Comparison of ENCODE assay signal across 20 mouse cellular contexts in genomic region chr3:96428941-96429818, GRCm38 (mm10). TPM values are rescaled to one million over a fixed set of nuclear protein-coding genes. Genes with fewer than 3 reads are reported as not detected.
DNase-seq lines count a peak whose midpoint lies in the region; ATAC-seq and TF ChIP-seq lines count a peak whose summit lies in the region.
"Had no signal": no experiment of that assay in that cellular context is flagged by ENCODE, and none has a peak within 500 bp of the region (broad histone marks: within the 10 kb centered on the region; RNA-seq: fewer than 3 reads in every experiment).

No protein-coding gene starts in this region.

- no peak overlapping the region for H3K4me2 ChIP-seq in stomach, embryonic 14.5 days (replicated peaks; ENCODE audit: low read depth, low read length)
- no peak overlapping the region for H3K4me2 ChIP-seq in stomach, postnatal 0 days (replicated peaks; ENCODE audit: low read depth)
- H3K4me2 ChIP-seq in liver, embryonic 16.5 days (ENCODE audit: low read depth, low read length): peak overlapping the region; percentile 59
- H3K4me2 ChIP-seq: neural tube, embryonic 13.5 days had no signal

- no peaks in the 10 kb centered on the region; the same call in 1 of the 2 replicates for H3K4me1 ChIP-seq in stomach, embryonic 14.5 days (ENCODE audit: control insufficient read depth, insufficient read depth, low read length)
- H3K4me1 ChIP-seq in stomach, postnatal 0 days (replicated peaks; ENCODE audit: control insufficient read depth, insufficient read depth): no peaks in the 10 kb centered on the region
- H3K4me1 ChIP-seq in erythroblast, embryonic 14.5 days (ENCODE audit: control insufficient read depth): peaks cover 71% of the 10 kb centered on the region
- peaks cover 41% of the 10 kb centered on the region for H3K4me1 ChIP-seq in liver, embryonic 16.5 days (ENCODE audit: control insufficient read depth, low read depth, low read length)
- no peaks in the 10 kb centered on the region for H3K4me1 ChIP-seq in cerebellum, adult 2 months (ENCODE audit: control insufficient read depth, insufficient read depth, low read length)
- H3K4me1 ChIP-seq: neural tube, embryonic 13.5 days had no signal

- no peak for DNase-seq in stomach, postnatal 0 days (ENCODE audit: low spot score)
- DNase-seq in thymus, postnatal 36 days: no peak
- no peak for DNase-seq in cerebellum, adult 2 months
- DNase-seq in adrenal gland, adult (ENCODE audit: inconsistent age in 2 of 2, low spot score in 1 of 2): no peak
- DNase-seq: cerebellum, adult 11-12 months; heart, adult 18-20 months; heart, postnatal 14 days; thymus, adult 2 months had no signal

- no peaks in the 10 kb centered on the region for H3K9me3 ChIP-seq in stomach, embryonic 14.5 days (ENCODE audit: control insufficient read depth, low read depth, low read length)
- H3K9me3 ChIP-seq in stomach, postnatal 0 days (ENCODE audit: control insufficient read depth, low read length): no peaks in the 10 kb centered on the region
- H3K9me3 ChIP-seq in erythroblast, embryonic 14.5 days (ENCODE audit: control insufficient read depth, low read length): no peaks in the 10 kb centered on the region; the same call in 1 of the 2 replicates
- H3K9me3 ChIP-seq in liver, embryonic 16.5 days (replicated peaks; ENCODE audit: control insufficient read depth, low read length): no peaks in the 10 kb centered on the region
- H3K9me3 ChIP-seq: neural tube, embryonic 13.5 days had no signal

- H3K27me3 ChIP-seq in stomach, embryonic 14.5 days (ENCODE audit: control insufficient read depth, insufficient read depth, low read length): no peaks in the 10 kb centered on the region
- H3K27me3 ChIP-seq in stomach, postnatal 0 days (ENCODE audit: control insufficient read depth, insufficient read depth, low read length): no peaks in the 10 kb centered on the region
- H3K27me3 ChIP-seq in erythroblast, embryonic 14.5 days (ENCODE audit: control insufficient read depth): peaks cover 18% of the 10 kb centered on the region
- peaks cover 9% of the 10 kb centered on the region; the same call in 1 of the 2 replicates for H3K27me3 ChIP-seq in liver, embryonic 16.5 days (ENCODE audit: control insufficient read depth, insufficient read depth, low read depth, low read length)
- H3K27me3 ChIP-seq in cerebellum, adult 2 months (ENCODE audit: control insufficient read depth, insufficient read depth, low read length): no peaks in the 10 kb centered on the region; the same call in 1 of the 2 replicates

- TF ChIP-seq EP300 in stomach, postnatal 0 days (optimal IDR thresholded peaks at IDR 0.05): no peak

- H3K27ac ChIP-seq in stomach, embryonic 14.5 days (ENCODE audit: low read length): no peak overlapping the region
- no peak overlapping the region for H3K27ac ChIP-seq in stomach, postnatal 0 days (replicated peaks)
- peak overlapping the region; percentile 91 for H3K27ac ChIP-seq in liver, embryonic 16.5 days (ENCODE audit: low read length)
- H3K27ac ChIP-seq in cerebellum, adult 2 months (ENCODE audit: insufficient read depth, low read length): no peak overlapping the region
- H3K27ac ChIP-seq: hindbrain, postnatal 0 days; left cerebral cortex, adult 2 months; neural tube, embryonic 13.5 days had no signal

- no peak for TF ChIP-seq POLR2A in cerebellum, adult 2 months (IDR thresholded peaks at IDR 0.05; ENCODE audit: borderline replicate concordance, insufficient read depth, low read length)

- H3K36me3 ChIP-seq in stomach, embryonic 14.5 days (ENCODE audit: control insufficient read depth, insufficient read depth, low read length): no peaks in the 10 kb centered on the region
- no peaks in the 10 kb centered on the region for H3K36me3 ChIP-seq in stomach, postnatal 0 days (ENCODE audit: control insufficient read depth, insufficient read depth, low read length)
- H3K36me3 ChIP-seq in erythroblast, embryonic 14.5 days (ENCODE audit: control insufficient read depth): no peaks in the 10 kb centered on the region
- H3K36me3 ChIP-seq in liver, embryonic 16.5 days (ENCODE audit: control insufficient read depth, insufficient read depth): no peaks in the 10 kb centered on the region
- H3K36me3 ChIP-seq: neural tube, embryonic 13.5 days had no signal

- no peak overlapping the region for H3K9ac ChIP-seq in stomach, embryonic 14.5 days (replicated peaks; ENCODE audit: low read depth, low read length)
- H3K9ac ChIP-seq in stomach, postnatal 0 days (ENCODE audit: low read length): no peak overlapping the region
- H3K9ac ChIP-seq in liver, embryonic 16.5 days (ENCODE audit: low read depth, low read length): peak overlapping the region; percentile 60
- H3K9ac ChIP-seq: neural tube, embryonic 13.5 days had no signal

- TF ChIP-seq CTCF in stomach, postnatal 0 days (IDR thresholded peaks at IDR 0.05; ENCODE audit: low read depth): no peak
- TF ChIP-seq CTCF in cerebellum, adult 2 months (IDR thresholded peaks at IDR 0.05; ENCODE audit: borderline replicate concordance, insufficient read depth, low read depth, low read length): no peak

- 81% methylated on average over 13 of the region's 13 CpGs for WGBS in stomach, embryonic 14.5 days
- 83% methylated on average over 13 of the region's 13 CpGs for WGBS in stomach, postnatal 0 days
- WGBS in liver, embryonic 16.5 days (ENCODE audit: insufficient replicate concordance): 53% methylated on average over 13 of the region's 13 CpGs
- 85% methylated on average over 13 of the region's 13 CpGs for WGBS in cerebellum, adult 2 months

- peak; percentile 74; the same call in 1 of the 2 replicates for ATAC-seq in stomach, embryonic 14.5 days (ENCODE audit: insufficient number of reproducible peaks, insufficient read depth, low FRiP score, low read depth)
- ATAC-seq in stomach, postnatal 0 days (ENCODE audit: low FRiP score, low TSS enrichment): no peak
- peak; percentile 94 for ATAC-seq in liver, embryonic 16.5 days (ENCODE audit: low read depth)
- ATAC-seq: CD4-positive, CD25-positive, alpha-beta regulatory T cell, adult 4 months; forebrain, embryonic 14.5 days; hindbrain, postnatal 0 days had no signal

- H3K4me3 ChIP-seq in stomach, embryonic 14.5 days (ENCODE audit: low read depth, low read length): no peak overlapping the region
- no peak overlapping the region for H3K4me3 ChIP-seq in stomach, postnatal 0 days (ENCODE audit: low read depth, low read length)
- peak overlapping the region; percentile 47 for H3K4me3 ChIP-seq in erythroblast, embryonic 14.5 days (replicated peaks)
- H3K4me3 ChIP-seq in liver, embryonic 16.5 days (ENCODE audit: low read depth, low read length): peak overlapping the region; percentile 20
- no peak overlapping the region for H3K4me3 ChIP-seq in cerebellum, adult 2 months (replicated peaks; ENCODE audit: insufficient read depth, low read depth, low read length)
- H3K4me3 ChIP-seq: left cerebral cortex, adult 2 months; megakaryocyte, embryonic 14.5 days; neural tube, embryonic 13.5 days had no signal

RNA-seq across cellular contexts. Expression of gene BC107364, which starts 22.9 kb away (rescaled TPM):
- not detected in 2 replicates for polyA plus RNA-seq in stomach, embryonic 14.5 days (2014; fragmentation: Nextera tagmentation; extraction: Ambion mirVana)
- 0.18 and 0.36 TPM in 2 replicates for polyA plus RNA-seq in stomach, postnatal 0 days (2015; fragmentation: Nextera tagmentation; extraction: Ambion mirVana)
- polyA plus RNA-seq in erythroblast, embryonic 14.5 days (2012): not detected in 2 replicates
- polyA plus RNA-seq in liver, embryonic 16.5 days (2015; fragmentation: Nextera tagmentation; extraction: Ambion mirVana): not detected in 2 replicates
- polyA plus RNA-seq in cerebellum, adult 2 months (2012; rRNA removed): not detected in 2 replicates
- polyA plus RNA-seq: CD4-positive, CD25-positive, alpha-beta regulatory T cell, adult 4 months; embryonic facial prominence, embryonic 14.5 days; forebrain, embryonic 14.5 days; hindbrain, postnatal 0 days; limb, embryonic 11.5 days; neural tube, embryonic 13.5 days; small intestine, adult 2 months had no signal

Comparison
In these comparisons a context has a peak if more than half of its experiments do, and no peak if none do; other contexts are left out.
1. H3K4me3 ChIP-seq: peak in erythroblast, embryonic 14.5 days (single experiment) and liver, embryonic 16.5 days (single experiment); none in stomach, embryonic 14.5 days (single experiment), stomach, postnatal 0 days (single experiment) and cerebellum, adult 2 months (single experiment).